Mouse (Mus musculus) erythroblast, embryonic 14.5 days (primary cell): ENCODE results near the gene F3. TPM values are rescaled to one million over a fixed set of nuclear protein-coding genes. Genes with fewer than 3 reads are reported as not detected.
"Not testable (repeated sequence)": the region's sequence is repeated elsewhere in the genome, so short reads cannot be mapped to it uniquely, and the experiment has no call there.

Source experiments
- H3K27me3 ChIP-seq: 2 replicates; pipeline ENCODE4 v1.6.1; 2012; ENCODE audit warnings: inconsistent platforms; ENCODE audit not compliant: control insufficient read depth
- H3K36me3 ChIP-seq: 2 replicates; pipeline ENCODE4 v1.6.1; 2012; ENCODE audit warnings: mild to moderate bottlenecking, inconsistent platforms; ENCODE audit not compliant: control insufficient read depth
- H3K4me1 ChIP-seq: 2 replicates; pipeline ENCODE4 v1.6.1; 2012; ENCODE audit warnings: inconsistent platforms; ENCODE audit not compliant: control insufficient read depth
- H3K4me3 ChIP-seq: replicated peaks from 2 replicates; pipeline ENCODE3; 2012; ENCODE audit warnings: moderate library complexity, mild to moderate bottlenecking, inconsistent platforms
- H3K9me3 ChIP-seq: 2 replicates; pipeline ENCODE4 v1.6.1; 2012; ENCODE audit warnings: low read length, inconsistent platforms, mixed read lengths; ENCODE audit not compliant: control insufficient read depth
- GATA1 ChIP-seq: IDR thresholded peaks from 2 replicates; pipeline ENCODE4 v1.6.1; 2012; ENCODE audit warnings: low read length, inconsistent platforms, mixed read lengths
- TAL1 ChIP-seq: IDR thresholded peaks from 3 replicates; pipeline ENCODE4 v1.6.1; 2012; ENCODE audit warnings: low read length, inconsistent platforms, mixed read lengths
- polyA plus RNA-seq: library from polyadenylated mRNA; stranded (reverse); fragments of >175 nt; gene quantifications from 2 replicates; pipeline ENCODE4 v1.2.3, GENCODE M21; 2012

Gene F3
- polyA plus RNA-seq, 1 experiment: not detected

DNA sequence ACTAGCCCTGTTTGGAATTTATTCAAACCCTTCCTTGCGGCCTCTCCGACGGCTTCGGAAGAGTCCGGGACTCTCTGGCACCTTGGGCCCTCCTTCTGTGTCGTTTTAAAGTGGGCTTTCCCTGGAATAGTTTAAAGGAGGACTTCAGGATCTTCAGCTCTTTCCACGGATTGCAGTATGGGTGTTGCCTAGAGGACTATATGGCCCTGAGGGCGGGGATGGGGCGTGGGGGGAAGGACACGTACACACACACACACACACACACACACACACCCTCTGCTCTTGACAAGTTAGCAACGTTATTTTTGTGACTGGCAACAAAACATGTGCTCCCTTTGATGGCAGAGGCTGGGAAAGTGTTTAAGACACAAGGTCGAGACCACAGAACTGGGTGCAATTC lies 1.2 kb downstream of the F3 start:
- TF ChIP-seq GATA1: no peak
- no peak for TF ChIP-seq TAL1
- H3K4me1 ChIP-seq: no peaks in the 10 kb centered on the region
- no peaks in the 10 kb centered on the region for H3K9me3 ChIP-seq
- H3K36me3 ChIP-seq: no peaks in the 10 kb centered on the region
- peaks cover 51% of the 10 kb centered on the region for H3K27me3 ChIP-seq
- H3K4me3 ChIP-seq: no peak overlapping the region

DNA sequence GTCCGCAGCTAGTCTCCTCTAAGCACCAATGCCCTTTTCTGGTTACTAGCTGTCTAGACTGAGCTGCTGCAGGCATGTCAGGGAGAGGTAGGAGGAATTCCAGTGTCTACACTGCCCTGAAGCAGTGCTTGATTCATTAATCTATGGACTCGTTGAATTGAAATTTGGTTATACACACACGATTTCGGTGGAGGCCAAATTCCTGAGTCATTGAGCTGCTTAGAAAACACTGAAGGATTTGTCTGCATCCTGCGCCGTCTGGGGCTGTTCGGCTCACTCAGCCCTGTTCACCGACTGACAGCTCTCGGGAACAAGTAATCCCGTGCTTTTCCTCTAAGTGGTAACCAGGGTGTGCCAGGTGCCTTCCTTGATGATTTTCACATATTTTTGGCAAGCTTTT lies 2.3 kb downstream of the F3 start:
- no peaks in the 10 kb centered on the region for H3K36me3 ChIP-seq
- H3K9me3 ChIP-seq: no peaks in the 10 kb centered on the region
- H3K4me1 ChIP-seq: no peaks in the 10 kb centered on the region
- H3K4me3 ChIP-seq: no peak overlapping the region
- TF ChIP-seq GATA1: no peak
- TF ChIP-seq TAL1: no peak
- H3K27me3 ChIP-seq: peaks cover 50% of the 10 kb centered on the region

DNA sequence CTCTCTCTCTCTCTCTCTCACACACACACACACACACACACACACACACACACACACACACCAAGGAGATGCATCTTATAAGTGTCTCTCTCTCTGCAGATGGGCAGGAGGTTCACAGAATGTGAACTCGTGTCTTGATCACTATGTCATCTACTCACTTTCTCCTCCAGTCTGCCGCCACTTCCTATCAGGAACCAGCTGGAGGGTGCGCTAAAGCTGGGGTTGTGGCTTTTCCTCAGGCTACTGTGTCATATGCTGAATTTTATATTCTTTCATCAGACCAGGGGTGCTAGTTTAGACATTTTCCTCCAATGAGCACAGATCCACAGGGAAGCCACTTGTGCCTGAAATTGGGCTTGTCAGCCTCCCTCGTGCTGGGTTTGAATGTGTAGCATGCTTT lies 6.3 kb downstream of the F3 start:
- TF ChIP-seq TAL1 (no peak), GATA1 (no peak)
- Histone ChIP-seq H3K9me3 (no peaks in the 10 kb centered on the region), H3K36me3 (no peaks in the 10 kb centered on the region), H3K27me3 (peaks cover 11% of the 10 kb centered on the region), H3K4me1 (no peaks in the 10 kb centered on the region), H3K4me3 (no peak overlapping the region)

GRCm38 (mm10) chr3:121735542-121735941 lies 12.2 kb downstream of the F3 start:
- no peak overlapping the region for H3K4me3 ChIP-seq
- no peak for TF ChIP-seq TAL1
- TF ChIP-seq GATA1: no peak
- no peaks in the 10 kb centered on the region for H3K36me3 ChIP-seq
- no peaks in the 10 kb centered on the region for H3K4me1 ChIP-seq
- no peaks in the 10 kb centered on the region for H3K9me3 ChIP-seq
- H3K27me3 ChIP-seq: no peaks in the 10 kb centered on the region

DNA sequence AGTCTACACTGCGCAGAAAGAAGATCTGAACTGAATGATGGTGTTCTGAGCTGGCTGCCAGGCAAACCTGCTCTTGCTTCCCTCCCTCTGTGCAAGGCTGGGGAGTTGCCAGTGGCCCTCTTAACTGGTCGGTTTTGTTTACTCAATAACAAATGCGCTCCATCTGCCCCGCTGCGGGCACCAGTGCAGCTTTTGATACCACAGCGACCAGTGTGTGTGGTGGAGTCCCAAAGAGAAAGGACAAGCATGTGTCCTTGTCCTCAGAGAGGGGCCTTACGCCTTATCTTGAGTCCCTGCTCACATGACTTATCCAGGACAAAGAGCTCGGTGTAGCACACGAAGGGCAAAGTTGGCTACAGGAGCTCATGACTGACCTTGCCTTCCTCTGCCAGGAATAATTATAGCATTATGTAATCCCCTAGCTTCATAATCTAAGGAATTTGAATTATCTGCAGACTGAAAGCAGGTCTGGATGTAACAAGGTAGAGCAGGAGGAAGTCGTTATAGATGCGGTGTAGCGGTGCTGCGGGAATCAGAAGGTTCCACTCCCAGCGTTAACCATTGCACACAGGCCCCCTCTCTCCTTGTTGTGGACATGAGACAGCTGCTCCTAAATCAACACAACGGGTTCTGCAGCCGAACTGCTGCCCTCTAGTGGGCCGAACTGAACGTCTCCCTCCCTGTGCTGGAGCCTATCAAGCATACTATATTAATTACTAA lies 12.8 kb downstream of the F3 start:
- Histone ChIP-seq H3K4me1 (no peaks in the 10 kb centered on the region), H3K27me3 (no peaks in the 10 kb centered on the region), H3K36me3 (no peaks in the 10 kb centered on the region), H3K4me3 (no peak overlapping the region), H3K9me3 (no peaks in the 10 kb centered on the region)
- TF ChIP-seq GATA1 (no peak), TAL1 (no peak)

GRCm38 (mm10) chr3:121737453-121737852 lies 14.1 kb downstream of the F3 start:
- H3K36me3 ChIP-seq: no peaks in the 10 kb centered on the region
- no peaks in the 10 kb centered on the region for H3K4me1 ChIP-seq
- TF ChIP-seq TAL1 (no peak), GATA1 (no peak)

GRCm38 (mm10) chr3:121737901-121738300 lies 14.6 kb downstream of the F3 start:
- Histone ChIP-seq H3K4me1 (no peaks in the 10 kb centered on the region), H3K27me3 (no peaks in the 10 kb centered on the region), H3K36me3 (no peaks in the 10 kb centered on the region), H3K9me3 (no peaks in the 10 kb centered on the region), H3K4me3 (no peak overlapping the region)
- TF ChIP-seq GATA1 (no peak), TAL1 (no peak)

More at GRCm38 (mm10) chr3:121737453-121737852, 14.1 kb downstream of the F3 start:
- Histone ChIP-seq H3K4me3 (no peak overlapping the region), H3K27me3 (no peaks in the 10 kb centered on the region), H3K9me3 (no peaks in the 10 kb centered on the region)

GRCm38 (mm10) chr3:121738742-121739342 lies 15.5 kb downstream of the F3 start:
- no peaks in the 10 kb centered on the region for H3K36me3 ChIP-seq

GRCm38 (mm10) chr3:121739489-121740213 lies 16.3 kb downstream of the F3 start:
- H3K4me3 ChIP-seq: no peak overlapping the region
- no peaks in the 10 kb centered on the region for H3K4me1 ChIP-seq
- no peaks in the 10 kb centered on the region for H3K9me3 ChIP-seq
- H3K36me3 ChIP-seq: no peaks in the 10 kb centered on the region
- TF ChIP-seq TAL1 (no peak), GATA1 (no peak)
- H3K27me3 ChIP-seq: no peaks in the 10 kb centered on the region

More at GRCm38 (mm10) chr3:121738742-121739342, 15.5 kb downstream of the F3 start:
- Histone ChIP-seq H3K9me3 (no peaks in the 10 kb centered on the region), H3K4me1 (no peaks in the 10 kb centered on the region), H3K4me3 (no peak overlapping the region), H3K27me3 (no peaks in the 10 kb centered on the region)
- TF ChIP-seq TAL1 (no peak), GATA1 (no peak)

GRCm38 (mm10) chr3:121741186-121741848 lies 18.0 kb downstream of the F3 start:
- not testable (repeated sequence) for H3K27me3 ChIP-seq, H3K4me3 ChIP-seq, H3K9me3 ChIP-seq, H3K36me3 ChIP-seq, H3K4me1 ChIP-seq

DNA sequence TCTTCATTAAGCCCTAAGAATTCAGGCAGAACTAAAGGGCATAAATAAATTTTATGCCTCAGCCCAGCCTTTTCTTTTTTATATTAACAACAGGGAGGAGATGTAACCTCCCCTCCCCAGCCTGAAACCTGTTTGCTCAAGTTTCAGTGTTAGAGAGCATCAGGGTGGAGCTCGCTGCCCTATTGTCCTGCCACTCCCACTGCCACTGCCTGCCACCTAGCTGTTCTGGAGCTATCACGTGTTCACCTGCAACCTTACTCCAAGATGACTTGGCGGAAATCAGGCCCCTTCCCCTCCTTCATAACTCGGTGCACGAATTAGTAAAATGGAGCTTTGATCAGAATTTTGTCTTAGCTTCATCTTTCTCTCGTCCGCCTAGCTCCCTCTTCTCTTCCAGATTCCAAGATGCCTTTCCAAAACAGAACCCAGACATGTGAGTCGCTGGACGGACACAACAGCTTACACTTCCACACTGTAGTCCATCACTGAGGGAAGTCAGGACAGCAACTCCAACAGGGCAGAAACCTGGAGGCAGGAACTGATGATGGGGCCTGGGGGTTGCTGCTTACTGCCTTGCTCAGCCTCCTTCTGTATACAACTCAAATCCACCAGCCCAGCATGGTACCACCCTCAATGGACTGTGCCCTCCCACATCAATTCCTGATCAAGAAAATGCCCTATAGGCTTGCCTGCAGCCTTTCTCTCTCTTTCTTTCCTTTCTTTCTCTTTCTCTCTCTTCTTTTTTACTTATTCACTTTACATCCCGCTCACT lies 31.2 kb downstream of the F3 start:
- H3K9me3 ChIP-seq, H3K4me1 ChIP-seq, H3K36me3 ChIP-seq, H3K27me3 ChIP-seq, H3K4me3 ChIP-seq: not testable (repeated sequence)
